Mouse (Mus musculus) myocyte (in vitro differentiated cells): ENCODE data around the gene Flt3. TPM values are rescaled to one million over a fixed set of nuclear protein-coding genes. Genes with fewer than 3 reads are reported as not detected.

ENCODE experiments used
- H3K27me3 ChIP-seq: one replicate; pipeline ENCODE4 v1.6.1; 2011; ENCODE audit not compliant: control insufficient read depth, insufficient read depth, insufficient read length
- H3K36me3 ChIP-seq: one replicate; pipeline ENCODE4 v1.6.1; 2011; ENCODE audit not compliant: control insufficient read depth, insufficient read depth
- H3K4me2 ChIP-seq: one replicate; pipeline ENCODE4 v1.6.1; 2011; ENCODE audit warnings: low read depth, control low read depth
- H3K4me3 ChIP-seq: one replicate; pipeline ENCODE4 v1.5.1; 2011; ENCODE audit warnings: mild to moderate bottlenecking, control low read depth, moderate library complexity
- H3K79me2 ChIP-seq: one replicate; pipeline ENCODE4 v1.6.1; 2011; ENCODE audit not compliant: control insufficient read depth, insufficient read depth
- H3ac ChIP-seq: one replicate; pipeline ENCODE4 v1.6.1; 2011; ENCODE audit not compliant: control insufficient read depth, insufficient read length
- CEBPB ChIP-seq: IDR thresholded peaks from 2 replicates; pipeline ENCODE4 v1.6.1; 2011; ENCODE audit warnings: mild to moderate bottlenecking, moderate library complexity; ENCODE audit not compliant: poor library complexity, insufficient read depth, severe bottlenecking
- E2F4 ChIP-seq: IDR thresholded peaks from one replicate; pipeline ENCODE4 v1.6.1; 2011; ENCODE audit warnings: mild to moderate bottlenecking, control low read depth, moderate library complexity; ENCODE audit not compliant: insufficient read depth
- MAX ChIP-seq: IDR thresholded peaks from one replicate; pipeline ENCODE4 v1.6.1; 2011; ENCODE audit warnings: low read depth, mild to moderate bottlenecking, control low read depth
- MYOD1 ChIP-seq, 3 experiments: IDR thresholded peaks; one replicate each; pipeline ENCODE4 v1.6.1; 2011; ENCODE audit warnings: control low read depth in 2 of 3, low read depth in 2 of 3, mild to moderate bottlenecking in 2 of 3, moderate library complexity in 1 of 3; ENCODE audit not compliant: insufficient read length in 2 of 3, control insufficient read depth in 1 of 3
- MYOG ChIP-seq, 3 experiments: IDR thresholded peaks; one replicate each; pipeline ENCODE4 v1.6.1; 2011; ENCODE audit warnings: control low read depth in 2 of 3, low read depth in 2 of 3, mild to moderate bottlenecking in 2 of 3; ENCODE audit not compliant: insufficient read length in 2 of 3, control insufficient read depth in 1 of 3, insufficient read depth in 1 of 3
- POLR2A ChIP-seq: IDR thresholded peaks from one replicate; pipeline ENCODE4 v1.6.1; 2011; ENCODE audit warnings: low read depth, mild to moderate bottlenecking, control low read depth, moderate library complexity; ENCODE audit not compliant: insufficient read length
- POLR2AphosphoS2 ChIP-seq: IDR thresholded peaks from one replicate; pipeline ENCODE4 v1.6.1; 2011; ENCODE audit warnings: low read depth, control low read depth; ENCODE audit not compliant: insufficient read length
- REST ChIP-seq: IDR thresholded peaks from one replicate; pipeline ENCODE4 v1.6.1; 2011; ENCODE audit warnings: mild to moderate bottlenecking, control low read depth, moderate library complexity; ENCODE audit not compliant: insufficient read depth, insufficient read length
- SRF ChIP-seq: IDR thresholded peaks from one replicate; pipeline ENCODE4 v1.6.1; 2011; ENCODE audit warnings: low read depth; ENCODE audit not compliant: control insufficient read depth, insufficient read length
- TCF12 ChIP-seq: IDR thresholded peaks from one replicate; pipeline ENCODE4 v1.6.1; 2011; ENCODE audit warnings: mild to moderate bottlenecking, control low read depth; ENCODE audit not compliant: poor library complexity, insufficient read depth, severe bottlenecking
- TCF3 ChIP-seq: IDR thresholded peaks from one replicate; pipeline ENCODE4 v1.6.1; 2011; ENCODE audit warnings: low read depth, control low read depth; ENCODE audit not compliant: insufficient read length
- USF1 ChIP-seq: IDR thresholded peaks from one replicate; pipeline ENCODE4 v1.6.1; 2011; ENCODE audit warnings: low read depth, mild to moderate bottlenecking, control low read depth, moderate library complexity
- polyA plus RNA-seq: library from polyadenylated mRNA; unstranded; fragments of >200 nt; fragmentation: generic; extraction: Trizol; gene quantifications from one replicate; pipeline ENCODE4 v1.2.1, GENCODE M21; 2012; ENCODE audit warnings: missing spikeins

The Flt3 gene
- polyA plus RNA-seq, 1 experiment: 0.01 TPM

DNA sequence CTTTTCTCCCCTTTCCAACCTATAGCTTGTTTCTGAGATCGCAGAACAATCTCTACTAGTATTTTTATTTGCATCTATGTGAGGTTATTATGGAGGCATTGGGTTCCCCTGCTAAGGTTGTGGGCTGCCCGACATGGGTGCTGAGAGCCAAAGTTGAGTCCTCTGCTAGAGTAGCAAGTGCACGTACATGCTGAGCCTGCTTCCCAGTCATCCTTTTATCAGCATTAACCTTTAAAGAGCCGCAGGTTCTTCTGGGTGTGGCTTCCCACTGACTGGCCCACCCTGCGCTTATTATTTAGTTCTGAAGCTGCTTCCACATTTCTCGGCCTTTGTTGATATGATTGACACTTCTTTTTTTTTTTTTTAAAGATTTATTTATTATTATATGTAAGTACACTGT is 44.0 kb upstream of the Flt3 start:
- Histone ChIP-seq H3K4me2 (no peak overlapping the region), H3ac (no peak overlapping the region), H3K4me3 (no peak overlapping the region), H3K36me3 (no peaks in the 10 kb centered on the region), H3K27me3 (no peaks in the 10 kb centered on the region), H3K79me2 (peaks cover 97% of the 10 kb centered on the region)
- no peak for TF ChIP-seq USF1
- no peak for TF ChIP-seq TCF12
- no peak for TF ChIP-seq TCF3
- no peak for TF ChIP-seq MAX

DNA sequence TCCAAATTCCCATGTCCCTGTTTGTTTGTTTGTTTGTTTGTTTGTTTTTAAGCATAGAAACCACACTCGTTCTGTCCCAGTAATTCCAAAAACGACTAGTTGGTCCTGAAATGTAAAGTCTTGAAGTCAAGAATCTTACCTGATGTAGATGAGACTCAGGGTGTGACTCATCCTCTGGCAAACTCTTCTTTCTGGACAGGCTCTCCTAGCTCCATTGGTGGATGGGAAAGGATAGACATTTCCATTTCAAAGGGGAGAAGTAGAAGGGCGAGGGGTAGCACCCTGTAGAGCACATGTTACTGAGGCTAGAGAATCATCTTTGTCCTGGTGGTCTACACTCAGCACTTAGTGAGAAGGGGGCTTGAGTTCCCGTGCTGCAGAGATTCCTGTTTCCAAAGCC is 42.5 kb upstream of the Flt3 start:
- Histone ChIP-seq H3K36me3 (no peaks in the 10 kb centered on the region), H3K79me2 (peaks cover 97% of the 10 kb centered on the region), H3K4me2 (no peak overlapping the region), H3K27me3 (no peaks in the 10 kb centered on the region), H3K4me3 (no peak overlapping the region), H3ac (no peak overlapping the region)
- TF ChIP-seq POLR2A (no peak), POLR2AphosphoS2 (no peak), MYOG (IDR thresholded peaks at IDR 0.05; ENCODE audit: control insufficient read depth in 1 of 3, insufficient read depth in 1 of 3, insufficient read length in 2 of 3, low read depth in 2 of 3) (no peak), CEBPB (no peak), SRF (no peak), REST (no peak), TCF12 (no peak), E2F4 (no peak), TCF3 (no peak), MYOD1 (IDR thresholded peaks at IDR 0.05; ENCODE audit: control insufficient read depth in 1 of 3, insufficient read length in 2 of 3, low read depth in 2 of 3) (no peak), MAX (no peak)

DNA sequence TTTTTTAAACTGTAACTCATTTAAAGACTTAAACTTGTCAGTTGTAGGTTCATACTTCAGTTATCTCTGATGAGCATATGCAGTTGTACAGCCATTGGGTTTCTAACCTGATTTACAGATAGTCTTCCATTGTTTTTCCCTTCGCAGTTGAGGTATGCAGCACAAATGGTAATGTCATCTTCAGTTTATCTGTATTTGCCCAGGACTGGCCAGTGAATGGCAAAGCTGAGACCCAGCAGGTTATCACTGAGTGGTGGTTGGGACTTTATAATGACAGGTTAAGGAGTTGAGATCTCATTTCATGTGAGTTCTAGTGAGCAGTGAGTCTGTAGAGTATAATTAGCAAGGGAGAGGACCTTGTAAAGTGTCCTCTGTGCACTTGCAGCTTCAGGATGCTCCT is 41.7 kb upstream of the Flt3 start:
- Histone ChIP-seq H3K27me3 (no peaks in the 10 kb centered on the region), H3K4me2 (no peak overlapping the region), H3K4me3 (no peak overlapping the region), H3K79me2 (peaks cover 97% of the 10 kb centered on the region), H3ac (no peak overlapping the region), H3K36me3 (no peaks in the 10 kb centered on the region)
- TF ChIP-seq REST (no peak), CEBPB (no peak), SRF (no peak)

DNA sequence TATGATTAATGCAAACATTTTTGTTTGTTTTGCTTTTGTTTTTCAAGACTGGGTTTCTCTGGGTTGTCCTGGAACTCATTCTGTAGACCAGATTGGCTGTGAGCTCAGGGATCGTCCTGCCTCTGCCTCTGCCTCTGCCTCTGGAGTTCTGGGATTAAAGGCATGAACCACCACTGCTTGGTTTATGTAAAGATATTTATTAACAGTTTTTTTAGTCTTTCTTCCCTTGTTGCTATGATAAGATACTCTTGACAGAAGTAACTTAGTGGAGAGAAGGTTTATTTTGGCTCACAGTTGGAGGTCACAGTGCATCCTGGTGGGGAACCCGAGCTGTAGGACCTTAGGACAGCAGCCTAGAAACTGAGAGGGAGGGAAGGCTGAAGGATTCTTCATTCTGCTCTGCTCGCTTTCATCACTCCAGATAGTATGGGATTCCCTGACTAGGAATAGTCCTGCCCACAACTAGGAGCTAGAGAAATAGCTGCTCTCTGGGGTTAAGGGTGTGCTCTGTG is 40.8 kb upstream of the Flt3 start:
- Histone ChIP-seq H3K79me2 (peaks cover 98% of the 10 kb centered on the region), H3K27me3 (no peaks in the 10 kb centered on the region), H3ac (no peak overlapping the region), H3K4me2 (no peak overlapping the region), H3K4me3 (no peak overlapping the region), H3K36me3 (no peaks in the 10 kb centered on the region)
- no peak for TF ChIP-seq TCF12
- TF ChIP-seq POLR2AphosphoS2: no peak
- TF ChIP-seq MYOD1 (IDR thresholded peaks at IDR 0.05; ENCODE audit: control insufficient read depth in 1 of 3, insufficient read length in 2 of 3, low read depth in 2 of 3): no peak
- no peak for TF ChIP-seq USF1

DNA sequence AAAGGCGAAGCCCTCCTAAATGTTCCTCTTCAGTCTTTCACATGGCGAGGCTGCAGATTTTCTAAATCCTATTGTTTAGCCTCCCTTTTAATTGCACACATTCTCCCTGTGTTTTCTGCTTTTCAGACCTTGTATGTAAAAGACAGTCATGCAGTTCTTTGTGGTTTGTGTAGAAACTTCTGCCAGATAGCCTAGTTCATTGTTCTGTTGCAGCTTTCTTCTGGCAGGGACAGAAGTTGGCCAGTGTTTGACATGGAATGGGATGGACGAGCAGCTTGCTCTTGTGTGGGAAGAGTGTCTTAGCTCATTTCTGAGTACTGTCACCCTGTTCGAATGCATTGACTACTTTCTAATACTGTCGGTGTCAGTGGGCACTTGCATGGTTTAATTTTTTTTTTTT is 36.2 kb upstream of the Flt3 start:
- no peaks in the 10 kb centered on the region for H3K36me3 ChIP-seq
- H3K79me2 ChIP-seq: peaks cover 100% of the 10 kb centered on the region
- TF ChIP-seq TCF3 (no peak), MYOG (IDR thresholded peaks at IDR 0.05; ENCODE audit: control insufficient read depth in 1 of 3, insufficient read depth in 1 of 3, insufficient read length in 2 of 3, low read depth in 2 of 3) (no peak), POLR2AphosphoS2 (no peak), CEBPB (no peak), REST (no peak), MAX (no peak), USF1 (no peak), TCF12 (no peak), E2F4 (no peak), POLR2A (no peak), MYOD1 (IDR thresholded peaks at IDR 0.05; ENCODE audit: control insufficient read depth in 1 of 3, insufficient read length in 2 of 3, low read depth in 2 of 3) (no peak), SRF (no peak)
- H3K27me3 ChIP-seq: no peaks in the 10 kb centered on the region
- H3K4me3 ChIP-seq: no peak overlapping the region
- no peak overlapping the region for H3ac ChIP-seq
- no peak overlapping the region for H3K4me2 ChIP-seq
